Mouse (Mus musculus) frontal cortex, postnatal 25 days (tissue): Measurements from ENCODE around the gene Olfr430.
"Not testable (repeated sequence)": the region's sequence is repeated elsewhere in the genome, so short reads cannot be mapped to it uniquely, and the experiment has no call there.

ENCODE experiments used
- DNase-seq, 2 experiments: peaks; one replicate each; pipeline ENCODE4 v3.0.0; 2022; ENCODE audit warnings: low spot score in 2 of 2

The Olfr430 gene

DNA sequence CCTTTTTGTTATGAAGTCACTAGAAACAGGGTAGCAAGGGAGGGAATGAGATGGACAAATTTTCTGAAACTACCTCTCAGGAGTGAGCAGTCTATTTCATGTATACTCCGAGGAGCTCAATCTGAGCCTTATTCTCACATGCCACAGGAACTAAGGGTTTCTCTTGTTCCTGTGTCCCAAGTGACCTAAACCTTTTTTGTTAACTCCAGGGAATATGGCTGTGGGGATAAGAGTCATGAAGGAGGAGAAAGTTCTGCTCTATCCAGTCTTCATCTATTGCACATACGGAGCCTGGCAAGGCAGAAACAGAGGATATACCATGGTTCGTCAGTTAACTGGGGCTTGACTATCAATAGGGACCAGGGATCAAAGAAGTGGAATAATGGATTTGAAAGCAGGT, at the start of gene Olfr430:
Gene Olfr430, plus strand, starts transcription at position 301 of the 400 bp plus-strand sequence.
- no peak for DNase-seq

DNA sequence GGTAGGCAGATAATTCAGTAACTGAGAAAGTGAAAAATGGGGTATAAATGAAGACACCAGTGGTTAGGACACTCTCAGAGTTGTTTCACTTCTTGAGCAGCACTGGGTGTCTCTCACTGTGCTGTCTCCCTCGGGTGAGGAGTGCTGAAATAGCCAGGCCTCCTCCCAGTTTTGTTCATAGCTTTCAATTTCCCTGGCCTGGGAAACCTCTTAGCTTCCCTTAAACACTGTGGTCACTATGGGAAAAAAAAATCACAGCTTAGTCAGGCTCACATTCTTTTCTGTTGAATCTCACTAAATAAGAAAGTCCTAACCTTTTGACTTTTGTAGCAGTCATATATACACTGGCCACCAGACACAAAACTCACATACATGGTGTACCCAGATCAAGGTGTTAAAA, 34.7 kb upstream of the Olfr430 start, which contains the start of gene Ifi205:
Gene Ifi205, minus strand, starts transcription at position 113 of the 400 bp plus-strand sequence.
- no peak for DNase-seq

DNA sequence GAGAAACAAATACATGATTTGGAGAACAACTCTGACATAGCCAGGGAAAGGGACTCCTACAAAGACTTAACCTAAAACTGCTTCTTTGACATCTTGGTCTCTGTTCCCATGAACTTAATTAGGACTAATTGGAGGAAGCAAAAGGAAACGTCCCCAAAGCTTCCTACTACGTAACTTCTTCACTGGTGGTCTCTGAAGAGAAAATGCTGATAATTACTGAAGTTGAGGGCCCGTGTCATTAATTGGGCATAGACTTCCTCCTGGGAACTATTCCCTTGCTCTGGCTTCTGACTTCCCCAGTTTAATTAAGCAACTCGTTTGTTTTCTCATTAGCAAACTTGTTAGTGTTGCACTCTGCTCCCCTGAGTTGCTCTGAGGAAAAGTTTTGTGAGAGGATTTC, 30.6 kb upstream of the Olfr430 start:
- no peak for DNase-seq

DNA sequence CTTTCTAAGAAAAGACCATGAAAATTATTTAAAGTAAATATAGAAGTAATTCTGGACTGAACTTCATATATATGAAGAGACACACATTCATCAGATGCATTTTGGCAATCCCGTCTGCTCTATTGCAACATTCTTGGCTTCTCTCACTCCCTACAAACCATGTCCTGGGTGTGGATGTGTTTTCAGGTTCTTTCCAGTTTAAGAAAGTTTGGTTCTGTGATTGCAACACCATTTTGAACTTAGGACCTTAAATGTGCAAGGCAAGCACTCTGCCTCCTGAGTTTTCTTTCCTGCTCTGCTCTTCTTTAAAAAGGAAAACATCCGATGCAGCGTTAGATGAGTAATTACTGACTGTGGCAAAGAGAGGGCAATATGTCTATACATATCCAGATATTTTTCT, 27.9 kb upstream of the Olfr430 start:
- DNase-seq: no peak

DNA sequence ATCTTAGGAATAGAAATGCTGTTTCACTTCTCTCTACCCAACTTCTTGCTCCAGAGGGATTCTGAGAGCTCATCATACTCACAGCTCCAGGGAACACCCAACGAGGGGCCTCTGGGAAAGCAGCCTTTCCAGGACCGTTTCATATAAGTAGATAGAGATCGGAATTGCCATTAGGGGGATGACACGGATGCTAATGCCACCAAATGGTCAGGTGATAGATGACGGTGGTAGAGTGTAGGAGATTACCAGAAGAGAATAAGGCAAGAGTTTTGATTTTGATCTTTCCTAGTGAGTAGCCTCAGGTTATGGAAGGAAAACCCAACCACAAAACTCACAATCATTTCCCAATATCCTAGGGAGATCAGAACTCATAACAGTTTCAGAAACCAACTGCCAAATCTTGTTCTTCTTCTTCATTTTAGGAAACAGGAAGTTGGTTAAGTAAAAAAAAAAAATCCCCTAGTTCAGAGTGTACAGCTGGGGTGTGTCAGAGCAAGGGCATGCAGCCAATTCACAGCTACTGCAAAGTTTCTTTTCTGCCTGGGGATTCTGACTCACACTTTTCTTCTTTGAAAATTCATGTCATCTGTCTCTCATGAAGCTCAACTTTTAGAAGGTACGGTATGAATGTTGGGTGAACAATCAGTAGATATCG, 25.8 kb upstream of the Olfr430 start, which contains the start of gene Olfr433:
Gene Olfr433, plus strand, starts transcription at position 183 of the 655 bp plus-strand sequence.
- DNase-seq: no peak

DNA sequence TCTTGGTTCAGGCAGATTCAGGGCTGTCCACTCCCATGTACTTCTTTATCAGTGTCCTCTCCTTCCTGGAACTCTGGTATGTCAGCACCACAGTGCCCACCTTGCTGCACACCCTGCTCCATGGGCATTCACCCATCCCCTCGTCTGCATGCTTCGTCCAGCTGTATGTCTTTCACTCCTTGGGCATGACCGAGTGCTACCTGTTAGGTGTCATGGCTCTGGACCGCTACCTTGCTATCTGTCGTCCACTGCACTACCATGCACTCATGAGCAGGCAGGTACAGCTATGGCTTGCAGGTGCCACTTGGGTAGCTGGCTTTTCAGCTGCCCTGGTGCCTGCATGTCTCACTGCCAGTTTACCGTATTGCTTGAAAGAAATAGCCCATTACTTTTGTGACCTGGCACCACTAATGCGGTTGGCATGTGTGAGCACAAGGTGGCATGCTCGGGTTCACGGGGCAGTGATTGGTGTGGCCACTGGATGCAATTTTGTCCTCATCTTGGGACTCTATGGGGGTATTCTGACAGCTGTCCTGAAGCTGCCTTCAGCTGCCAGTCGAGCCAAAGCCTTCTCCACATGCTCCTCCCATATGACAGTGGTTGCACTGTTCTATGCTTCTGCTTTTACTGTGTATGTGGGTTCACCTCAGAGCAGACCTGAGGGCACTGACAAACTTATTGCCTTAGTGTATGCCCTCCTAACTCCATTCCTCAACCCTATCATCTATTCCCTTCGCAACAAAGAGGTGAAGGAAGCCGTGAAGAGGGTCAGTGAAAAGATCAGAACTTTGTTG, 24.1 kb upstream of the Olfr430 start:
- DNase-seq: not testable (repeated sequence)

DNA sequence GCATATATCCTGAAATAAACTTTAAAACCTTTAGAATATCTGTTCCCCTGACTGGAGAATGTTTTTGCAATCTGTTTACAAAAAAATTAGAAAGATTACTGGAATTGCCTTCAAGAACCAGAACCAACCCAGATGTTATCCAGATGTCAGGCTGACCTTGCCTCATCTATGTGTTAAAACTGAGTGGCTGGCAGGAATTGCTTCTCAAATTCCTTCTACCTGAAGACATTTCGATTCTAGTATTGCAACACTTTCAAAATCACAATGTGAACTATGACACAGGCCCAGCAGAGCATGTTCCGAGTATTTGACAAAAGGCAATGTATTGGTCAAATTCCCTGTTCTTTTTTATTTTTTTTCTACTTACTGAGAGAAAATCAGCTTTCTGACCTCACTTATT, 22.0 kb upstream of the Olfr430 start:
- DNase-seq: no peak

DNA sequence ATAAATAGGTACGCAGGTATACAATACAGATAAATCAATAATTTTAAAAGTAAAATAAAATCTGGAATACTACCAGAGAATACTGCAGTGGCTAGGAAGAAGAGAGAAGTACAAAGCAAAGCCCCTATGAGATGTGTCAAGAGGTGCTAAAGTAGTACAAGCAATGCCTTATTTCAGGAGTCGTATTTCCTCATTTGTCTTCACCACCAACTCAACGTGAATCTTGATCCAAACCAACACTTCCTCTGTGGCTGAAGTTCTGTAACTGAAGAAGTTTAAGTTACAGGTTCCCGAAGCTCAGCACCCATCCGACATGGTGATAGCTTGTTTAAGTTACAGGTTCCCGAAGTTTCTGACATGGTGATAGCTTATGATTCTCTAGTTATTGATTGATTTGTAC, 18.2 kb upstream of the Olfr430 start:
- DNase-seq: not testable (repeated sequence)

DNA sequence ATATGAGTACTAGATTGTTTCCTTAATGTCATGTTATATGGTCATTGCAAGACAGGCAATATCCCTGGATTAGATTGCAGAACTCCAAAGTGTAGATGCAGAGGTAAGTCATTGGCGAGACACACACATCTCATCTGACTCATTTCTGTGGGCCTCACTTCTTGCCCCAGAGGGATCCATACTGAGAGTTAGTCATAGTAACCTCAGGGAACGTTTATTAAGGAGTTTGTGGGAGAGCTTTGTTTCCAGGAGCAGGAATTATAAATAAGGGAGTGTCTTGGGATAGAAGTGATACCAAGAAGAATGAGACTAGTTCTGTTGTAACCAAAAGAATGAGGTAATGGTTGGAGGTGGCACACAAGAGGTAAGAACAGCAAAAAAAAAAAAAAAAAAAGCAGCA, 17.5 kb upstream of the Olfr430 start, which contains the start of gene Olfr432:
Gene Olfr432, plus strand, starts transcription at position 313 of the 400 bp plus-strand sequence.
- DNase-seq: no peak

DNA sequence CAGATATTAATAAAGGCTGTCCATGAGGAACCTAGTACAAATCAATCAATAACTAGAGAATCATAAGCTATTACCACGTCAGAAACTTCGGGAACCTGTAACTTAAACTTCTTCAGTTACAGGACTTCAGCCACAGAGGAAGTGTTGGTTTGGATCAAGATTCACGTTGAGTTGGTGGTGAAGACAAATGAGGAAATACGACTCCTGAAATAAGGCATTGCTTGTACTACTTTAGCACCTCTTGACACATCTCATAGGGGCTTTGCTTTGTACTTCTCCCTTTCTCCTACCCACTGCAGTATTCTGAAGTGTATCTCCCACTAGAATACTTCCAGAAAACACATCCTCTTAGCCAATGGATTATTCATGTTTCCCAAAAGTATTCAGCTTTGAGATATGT, 17.0 kb upstream of the Olfr430 start:
- DNase-seq: not testable (repeated sequence)

DNA sequence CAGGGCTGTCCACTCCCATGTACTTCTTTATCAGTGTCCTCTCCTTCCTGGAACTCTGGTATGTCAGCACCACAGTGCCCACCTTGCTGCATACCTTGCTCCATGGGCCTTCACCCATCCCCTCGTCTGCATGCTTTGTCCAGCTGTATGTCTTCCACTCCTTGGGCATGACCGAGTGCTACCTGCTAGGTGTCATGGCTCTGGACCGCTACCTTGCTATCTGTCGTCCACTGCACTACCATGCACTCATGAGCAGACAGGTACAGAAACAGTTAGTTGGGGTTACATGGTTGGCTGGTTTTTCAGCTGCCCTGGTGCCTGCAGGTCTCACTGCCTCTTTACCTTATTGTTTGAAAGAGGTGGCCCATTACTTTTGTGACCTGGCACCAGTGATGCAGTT, 15.9 kb upstream of the Olfr430 start:
- no peak for DNase-seq

DNA sequence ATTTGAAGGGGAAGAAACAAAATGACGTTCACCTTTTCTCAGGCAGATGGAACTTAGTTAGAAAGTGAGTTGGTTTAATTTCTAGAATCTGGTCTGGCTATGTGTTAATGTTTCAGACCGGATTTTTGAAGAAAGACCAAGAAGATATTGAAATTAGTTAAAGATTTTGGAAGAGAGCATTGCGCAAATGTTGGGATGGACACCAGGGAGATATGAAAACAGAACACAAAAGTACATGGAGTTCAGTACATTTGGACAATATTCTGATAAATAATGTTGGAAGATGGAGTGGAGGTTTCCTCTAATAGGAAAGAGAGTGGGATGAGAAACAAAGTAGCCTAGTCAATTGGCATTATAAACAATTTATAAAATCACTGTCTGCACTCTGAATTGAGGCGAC, 14.9 kb upstream of the Olfr430 start:
- no peak for DNase-seq

DNA sequence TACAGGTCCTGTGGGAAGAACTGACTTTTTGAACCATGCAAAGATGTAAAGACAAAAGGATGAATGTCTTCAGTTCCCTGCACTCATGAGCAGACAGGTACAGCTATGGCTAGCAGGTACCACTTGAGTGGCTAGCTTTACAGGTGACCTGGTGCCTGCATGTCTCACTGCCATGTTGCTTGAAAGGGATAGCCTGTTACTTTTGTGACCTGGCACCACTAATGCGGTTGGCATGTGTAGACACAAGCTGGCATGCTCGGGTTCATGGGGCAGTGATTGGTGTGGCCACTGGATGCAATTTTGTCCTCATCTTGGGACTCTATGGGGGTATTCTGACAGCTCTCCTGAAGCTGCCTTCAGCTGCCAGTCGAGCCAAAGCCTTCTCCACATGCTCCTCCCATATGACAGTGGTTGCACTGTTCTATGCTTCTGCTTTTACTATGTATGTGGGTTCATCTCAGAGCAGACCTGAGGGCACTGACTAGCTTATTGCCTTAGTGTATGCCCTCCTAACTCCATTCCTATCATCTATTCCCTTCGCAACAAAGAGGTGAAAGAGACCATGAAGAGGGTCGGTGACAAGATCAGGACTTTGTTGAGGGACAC, 14.4 kb upstream of the Olfr430 start:
- DNase-seq: no peak

DNA sequence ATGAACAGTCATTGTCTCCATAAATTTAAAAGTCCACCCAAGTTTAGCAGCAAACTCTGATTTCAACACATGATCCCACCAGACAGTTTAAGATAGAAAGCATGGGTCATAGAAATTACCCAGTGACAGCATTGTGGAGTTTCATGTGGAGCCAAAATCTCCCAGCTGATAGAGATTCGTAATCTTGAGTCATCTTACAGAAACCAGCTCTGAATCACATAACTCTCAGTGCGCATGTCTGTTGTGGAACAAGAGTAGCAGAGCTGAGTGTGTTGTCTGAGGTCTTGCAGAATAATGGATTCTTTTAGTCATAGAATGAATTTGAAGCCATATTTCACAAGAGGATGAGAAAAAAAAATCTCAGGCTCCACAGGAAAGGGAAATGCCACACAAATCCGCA, 13.4 kb upstream of the Olfr430 start:
- no peak for DNase-seq

DNA sequence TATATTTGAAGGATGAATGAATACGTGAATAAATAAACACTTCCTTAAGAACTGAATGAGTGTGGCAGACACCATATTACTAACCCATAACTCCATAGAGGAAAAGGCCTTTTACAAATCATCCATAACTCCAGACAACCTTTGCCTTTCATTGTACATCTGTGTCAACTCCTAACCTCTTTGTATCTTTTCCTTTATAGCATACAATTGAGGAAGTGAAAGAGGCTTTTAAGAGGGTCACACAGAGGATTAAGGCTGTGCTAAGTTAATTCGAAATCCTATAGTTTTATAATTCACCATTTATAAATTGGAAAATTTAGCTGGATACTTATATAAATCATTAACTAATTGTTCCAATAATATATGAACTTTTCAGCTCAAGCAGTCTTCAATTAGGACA, 11.2 kb upstream of the Olfr430 start:
- DNase-seq: no peak

DNA sequence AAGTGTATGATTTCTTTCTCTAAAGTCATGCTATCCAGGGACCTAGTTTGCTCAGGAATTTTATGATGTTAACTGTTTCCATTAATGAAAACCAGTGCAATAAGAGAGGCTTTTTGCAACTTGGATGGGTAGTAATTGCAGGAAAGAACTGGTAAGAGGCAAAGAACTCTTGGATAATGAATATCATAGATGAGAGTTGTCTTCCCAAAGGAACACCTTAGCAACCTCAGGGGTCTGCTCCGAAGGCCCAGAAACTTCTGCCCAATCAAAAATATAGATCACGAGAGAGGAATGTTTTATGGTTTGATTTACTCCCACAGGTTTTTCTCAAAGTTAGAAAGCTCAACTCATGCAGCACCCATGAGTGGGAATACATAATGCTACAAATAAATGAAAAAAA, 17.6 kb downstream of the Olfr430 start, which contains the start of gene Olfr429:
Gene Olfr429, plus strand, starts transcription at position 301 of the 400 bp plus-strand sequence.
- no peak for DNase-seq

DNA sequence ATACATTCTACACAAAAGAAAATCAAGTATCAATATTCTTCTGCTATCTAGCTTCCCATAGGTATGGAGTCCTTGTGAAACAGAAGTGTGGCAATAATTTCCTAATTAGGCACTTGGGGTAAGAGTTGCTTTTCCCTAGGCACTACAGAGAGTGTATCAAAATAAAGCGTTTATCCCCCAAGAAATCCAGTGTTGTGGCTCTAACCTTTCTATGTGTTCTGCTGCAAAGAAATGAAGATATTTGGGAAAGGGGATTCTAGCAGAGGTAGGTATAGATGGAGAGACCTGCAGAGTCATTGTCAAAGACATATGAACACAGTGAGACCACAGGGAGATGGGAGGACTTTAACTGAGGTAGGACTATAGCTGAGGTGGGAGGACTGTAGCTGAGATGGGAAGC, 30.2 kb downstream of the Olfr430 start, which contains the start of gene Olfr427:
Gene Olfr427, plus strand, starts transcription at position 301 of the 400 bp plus-strand sequence.
- DNase-seq: no peak

DNA sequence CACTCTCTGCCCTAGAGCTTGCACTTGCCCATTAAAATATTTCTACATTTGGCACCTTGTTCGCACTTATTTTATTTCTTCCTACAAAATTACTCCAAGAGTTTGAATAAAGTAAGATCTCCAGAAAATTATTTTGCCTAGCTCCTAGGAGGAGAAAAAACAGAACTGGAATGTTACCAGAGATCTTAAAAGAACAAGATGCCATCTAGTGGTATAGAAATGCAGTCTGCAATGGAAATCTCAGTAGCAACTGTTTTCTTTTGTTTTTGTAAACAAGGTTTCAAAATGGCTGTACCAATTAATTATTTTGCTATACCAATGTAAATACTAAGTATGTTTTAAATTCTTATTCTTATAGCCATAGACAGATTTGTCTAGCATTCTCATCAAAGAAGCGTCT, 37.3 kb downstream of the Olfr430 start:
- no peak for DNase-seq

DNA sequence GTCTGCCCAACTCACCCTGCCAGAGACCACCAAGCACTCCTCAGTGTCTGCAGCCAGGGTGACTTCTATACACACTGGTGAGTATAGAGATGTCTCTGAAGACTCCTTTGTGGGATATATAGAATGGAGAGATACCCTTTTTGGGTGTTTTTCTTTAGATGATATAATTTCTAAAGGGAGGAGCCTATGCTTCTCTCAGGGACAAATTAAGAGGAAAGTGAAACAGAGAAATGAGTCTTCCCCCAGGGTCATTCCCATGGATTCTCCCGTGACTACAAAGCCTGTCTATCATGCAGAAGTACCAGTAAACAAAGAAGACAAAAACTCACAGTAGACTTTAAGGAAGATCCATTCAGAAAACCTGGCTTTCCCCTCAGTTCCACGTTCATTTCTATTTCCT, 54.7 kb downstream of the Olfr430 start, which contains the start of gene Olfr231:
Gene Olfr231, minus strand, starts transcription at position 101 of the 400 bp plus-strand sequence.
- DNase-seq: no peak
